Mouse (Mus musculus): ENCODE results near the gene Aoc1. TPM values are rescaled to one million over a fixed set of nuclear protein-coding genes. Genes with fewer than 3 reads are reported as not detected.

Aoc1 gene
- not detected in 2 replicates for polyA plus RNA-seq (2014; fragmentation: Nextera tagmentation; extraction: Ambion mirVana)

GRCm38 (mm10) chr6:48872596-48872995 is at the start of gene Aoc1:
Gene Aoc1, plus strand, starts transcription at chr6:48872896.
- H3K36me3 ChIP-seq (replicated peaks; ENCODE audit: control insufficient read depth, insufficient read depth), result no peaks in the 10 kb centered on the region
- DNase-seq (ENCODE audit: low spot score) (no peak), ATAC-seq (ENCODE audit: low FRiP score) (no peak)
- no peaks in the 10 kb centered on the region for H3K27me3 ChIP-seq (ENCODE audit: control insufficient read depth, insufficient read depth, low read length)
- no peak within 1 kb of the TSS for H3K27ac ChIP-seq
- H3K4me1 ChIP-seq (replicated peaks; ENCODE audit: control insufficient read depth, insufficient read depth, low read length), result no peaks in the 10 kb centered on the region
- H3K9me3 ChIP-seq (ENCODE audit: control insufficient read depth, low read length), result no peaks in the 10 kb centered on the region
- WGBS, result 88% methylated on average over 5 of the region's 5 CpGs
- no peak within 1 kb of the TSS for H3K4me2 ChIP-seq (replicated peaks)
- H3K4me3 ChIP-seq (replicated peaks; ENCODE audit: low read length), result no peak within 1 kb of the TSS
- H3K9ac ChIP-seq, result no peak within 1 kb of the TSS

- Histone ChIP-seq H3K4me3 (replicated peaks; ENCODE audit: low read length) (no peak overlapping the region), H3K9me3 (ENCODE audit: control insufficient read depth, low read length) (no peaks in the 10 kb centered on the region), H3K4me1 (replicated peaks; ENCODE audit: control insufficient read depth, insufficient read depth, low read length) (no peaks in the 10 kb centered on the region), H3K36me3 (replicated peaks; ENCODE audit: control insufficient read depth, insufficient read depth) (no peaks in the 10 kb centered on the region), H3K27me3 (ENCODE audit: control insufficient read depth, insufficient read depth, low read length) (no peaks in the 10 kb centered on the region), H3K27ac (no peak overlapping the region), H3K4me2 (replicated peaks) (no peak overlapping the region), H3K9ac (no peak overlapping the region)
- ATAC-seq (ENCODE audit: low FRiP score) (no peak), DNase-seq (ENCODE audit: low spot score) (no peak)
- 66% methylated on average over 7 of the region's 7 CpGs for WGBS
Observed at GRCm38 (mm10) chr6:48825016-48825415, 47.7 kb upstream of the Aoc1 start.

DNA sequence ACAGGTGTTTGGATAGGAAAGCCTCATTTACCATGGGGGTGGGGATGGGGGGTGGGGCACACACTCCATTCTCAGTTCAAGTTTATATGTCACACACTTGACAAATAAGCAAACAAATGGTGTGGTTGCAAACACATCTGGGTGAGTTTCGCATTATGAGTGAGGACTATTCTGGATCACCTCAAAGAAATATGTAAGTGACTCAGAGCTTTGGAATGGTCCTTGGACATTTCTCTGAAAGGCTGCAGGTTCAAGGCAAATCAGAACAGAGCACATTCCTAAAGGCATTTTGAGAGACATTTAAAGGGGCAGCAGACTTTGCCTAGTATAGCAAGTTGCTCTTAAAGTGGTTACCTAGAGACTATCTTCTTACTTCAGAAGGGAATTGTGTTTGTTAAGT is 43.7 kb upstream of the Aoc1 start:
- Histone ChIP-seq H3K9me3 (ENCODE audit: control insufficient read depth, low read length) (no peaks in the 10 kb centered on the region), H3K4me1 (replicated peaks; ENCODE audit: control insufficient read depth, insufficient read depth, low read length) (no peaks in the 10 kb centered on the region), H3K4me3 (replicated peaks; ENCODE audit: low read length) (no peak overlapping the region), H3K27me3 (ENCODE audit: control insufficient read depth, insufficient read depth, low read length) (no peaks in the 10 kb centered on the region), H3K27ac (no peak overlapping the region), H3K36me3 (replicated peaks; ENCODE audit: control insufficient read depth, insufficient read depth) (peaks cover 12% of the 10 kb centered on the region), H3K9ac (no peak overlapping the region), H3K4me2 (replicated peaks) (no peak overlapping the region)
- WGBS, result 92% methylated on average over 1 of the region's 1 CpGs
- DNase-seq (ENCODE audit: low spot score) (no peak), ATAC-seq (ENCODE audit: low FRiP score) (no peak)

DNA sequence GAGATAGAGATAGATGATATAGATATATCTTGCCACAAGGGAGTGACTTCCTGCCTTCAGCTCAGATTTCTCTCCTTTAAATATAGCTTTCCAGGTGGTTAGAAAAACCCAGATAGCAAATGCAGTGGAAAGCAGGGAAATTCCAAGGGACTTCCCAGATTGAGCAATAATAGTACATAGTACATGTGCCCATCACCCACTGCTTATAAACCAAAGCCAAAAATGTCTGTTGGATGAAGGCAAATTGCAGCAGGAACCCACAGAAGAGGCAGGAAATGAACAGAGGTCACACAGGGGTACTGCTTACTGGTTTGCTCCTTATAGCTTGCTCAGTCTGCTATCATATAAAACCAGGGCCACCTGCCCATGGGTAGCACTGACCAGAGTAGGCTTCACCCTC is 43.0 kb upstream of the Aoc1 start:
- Histone ChIP-seq H3K36me3 (replicated peaks; ENCODE audit: control insufficient read depth, insufficient read depth) (peaks cover 17% of the 10 kb centered on the region), H3K9me3 (ENCODE audit: control insufficient read depth, low read length) (no peaks in the 10 kb centered on the region), H3K4me1 (replicated peaks; ENCODE audit: control insufficient read depth, insufficient read depth, low read length) (no peaks in the 10 kb centered on the region), H3K9ac (no peak overlapping the region), H3K27ac (no peak overlapping the region), H3K27me3 (ENCODE audit: control insufficient read depth, insufficient read depth, low read length) (no peaks in the 10 kb centered on the region), H3K4me3 (replicated peaks; ENCODE audit: low read length) (no peak overlapping the region), H3K4me2 (replicated peaks) (no peak overlapping the region)
- DNase-seq (ENCODE audit: low spot score), result no peak
- ATAC-seq (ENCODE audit: low FRiP score), result no peak

- Histone ChIP-seq H3K9me3 (ENCODE audit: control insufficient read depth, low read length) (no peaks in the 10 kb centered on the region), H3K36me3 (replicated peaks; ENCODE audit: control insufficient read depth, insufficient read depth) (peaks cover 17% of the 10 kb centered on the region), H3K27me3 (ENCODE audit: control insufficient read depth, insufficient read depth, low read length) (no peaks in the 10 kb centered on the region), H3K4me2 (replicated peaks) (no peak overlapping the region), H3K4me3 (replicated peaks; ENCODE audit: low read length) (no peak overlapping the region), H3K27ac (no peak overlapping the region), H3K4me1 (replicated peaks; ENCODE audit: control insufficient read depth, insufficient read depth, low read length) (no peaks in the 10 kb centered on the region), H3K9ac (no peak overlapping the region)
- ATAC-seq (ENCODE audit: low FRiP score), result no peak
- 73% methylated on average over 1 of the region's 1 CpGs for WGBS
- no peak for DNase-seq (ENCODE audit: low spot score)
Observed at GRCm38 (mm10) chr6:48830241-48830640, 42.5 kb upstream of the Aoc1 start.

GRCm38 (mm10) chr6:48831141-48831540 is 41.6 kb upstream of the Aoc1 start:
- Histone ChIP-seq H3K27ac (no peak overlapping the region), H3K4me3 (replicated peaks; ENCODE audit: low read length) (no peak overlapping the region), H3K4me2 (replicated peaks) (no peak overlapping the region), H3K4me1 (replicated peaks; ENCODE audit: control insufficient read depth, insufficient read depth, low read length) (no peaks in the 10 kb centered on the region), H3K9me3 (ENCODE audit: control insufficient read depth, low read length) (no peaks in the 10 kb centered on the region), H3K27me3 (ENCODE audit: control insufficient read depth, insufficient read depth, low read length) (no peaks in the 10 kb centered on the region), H3K36me3 (replicated peaks; ENCODE audit: control insufficient read depth, insufficient read depth) (peaks cover 25% of the 10 kb centered on the region), H3K9ac (no peak overlapping the region)
- 80% methylated on average over 5 of the region's 5 CpGs for WGBS
- ATAC-seq (ENCODE audit: low FRiP score), result no peak
- no peak for DNase-seq (ENCODE audit: low spot score)

- 94% methylated on average over 1 of the region's 1 CpGs for WGBS
- no peak for DNase-seq (ENCODE audit: low spot score)
Observed at GRCm38 (mm10) chr6:48832426-48832825, 40.3 kb upstream of the Aoc1 start.

GRCm38 (mm10) chr6:48833515-48833914 is 39.2 kb upstream of the Aoc1 start:
- no peaks in the 10 kb centered on the region for H3K27me3 ChIP-seq (ENCODE audit: control insufficient read depth, insufficient read depth, low read length)
- ATAC-seq (ENCODE audit: low FRiP score) (no peak), DNase-seq (ENCODE audit: low spot score) (no peak)
- no peak overlapping the region for H3K27ac ChIP-seq
- H3K9me3 ChIP-seq (ENCODE audit: control insufficient read depth, low read length), result no peaks in the 10 kb centered on the region
- H3K4me1 ChIP-seq (replicated peaks; ENCODE audit: control insufficient read depth, insufficient read depth, low read length), result no peaks in the 10 kb centered on the region
- H3K4me3 ChIP-seq (replicated peaks; ENCODE audit: low read length), result no peak overlapping the region
- no peak overlapping the region for H3K4me2 ChIP-seq (replicated peaks)
- H3K36me3 ChIP-seq (replicated peaks; ENCODE audit: control insufficient read depth, insufficient read depth), result peaks cover 25% of the 10 kb centered on the region
- 95% methylated on average over 4 of the region's 4 CpGs for WGBS
- H3K9ac ChIP-seq, result no peak overlapping the region

More at GRCm38 (mm10) chr6:48832426-48832825, 40.3 kb upstream of the Aoc1 start:
- Histone ChIP-seq H3K9me3 (ENCODE audit: control insufficient read depth, low read length) (no peaks in the 10 kb centered on the region), H3K36me3 (replicated peaks; ENCODE audit: control insufficient read depth, insufficient read depth) (peaks cover 25% of the 10 kb centered on the region), H3K9ac (no peak overlapping the region), H3K4me1 (replicated peaks; ENCODE audit: control insufficient read depth, insufficient read depth, low read length) (no peaks in the 10 kb centered on the region), H3K4me3 (replicated peaks; ENCODE audit: low read length) (no peak overlapping the region), H3K27me3 (ENCODE audit: control insufficient read depth, insufficient read depth, low read length) (no peaks in the 10 kb centered on the region), H3K27ac (no peak overlapping the region), H3K4me2 (replicated peaks) (no peak overlapping the region)
- ATAC-seq (ENCODE audit: low FRiP score), result no peak

DNA sequence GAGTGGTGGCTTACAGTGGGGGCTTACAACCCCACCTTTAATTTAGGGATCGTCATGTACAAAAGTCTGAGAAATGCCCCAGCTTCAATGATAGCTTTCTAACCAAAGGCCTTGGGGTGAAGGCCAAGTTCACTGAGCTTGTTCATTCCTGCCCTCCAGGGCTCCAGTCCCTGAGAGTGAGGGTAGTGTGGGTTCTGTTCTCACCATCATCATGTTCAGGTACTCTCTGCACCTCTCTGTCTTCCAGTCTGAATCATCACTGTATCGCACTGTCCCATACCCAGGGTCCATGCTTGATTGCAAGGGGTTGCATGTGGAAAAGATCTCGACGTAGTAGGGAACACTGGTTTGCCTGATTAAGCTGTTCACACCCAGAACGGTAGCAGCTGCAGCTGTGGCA is 37.5 kb upstream of the Aoc1 start:
- ATAC-seq (ENCODE audit: low FRiP score) (no peak), DNase-seq (ENCODE audit: low spot score) (no peak)
- H3K9me3 ChIP-seq (ENCODE audit: control insufficient read depth, low read length), result no peaks in the 10 kb centered on the region
- no peak overlapping the region for H3K27ac ChIP-seq
- no peak overlapping the region for H3K4me2 ChIP-seq (replicated peaks)
- H3K9ac ChIP-seq, result no peak overlapping the region
- H3K4me3 ChIP-seq (replicated peaks; ENCODE audit: low read length), result no peak overlapping the region
- peaks cover 25% of the 10 kb centered on the region for H3K36me3 ChIP-seq (replicated peaks; ENCODE audit: control insufficient read depth, insufficient read depth)
- no peaks in the 10 kb centered on the region for H3K27me3 ChIP-seq (ENCODE audit: control insufficient read depth, insufficient read depth, low read length)
- peaks cover 11% of the 10 kb centered on the region for H3K4me1 ChIP-seq (replicated peaks; ENCODE audit: control insufficient read depth, insufficient read depth, low read length)
- 88% methylated on average over 5 of the region's 5 CpGs for WGBS

GRCm38 (mm10) chr6:48836146-48836545 is 36.5 kb upstream of the Aoc1 start:
- DNase-seq (ENCODE audit: low spot score), result no peak
- WGBS, result 92% methylated on average over 5 of the region's 5 CpGs
- Histone ChIP-seq H3K27me3 (ENCODE audit: control insufficient read depth, insufficient read depth, low read length) (no peaks in the 10 kb centered on the region), H3K4me2 (replicated peaks) (no peak overlapping the region), H3K27ac (no peak overlapping the region), H3K4me1 (replicated peaks; ENCODE audit: control insufficient read depth, insufficient read depth, low read length) (peaks cover 20% of the 10 kb centered on the region), H3K4me3 (replicated peaks; ENCODE audit: low read length) (no peak overlapping the region), H3K9me3 (ENCODE audit: control insufficient read depth, low read length) (no peaks in the 10 kb centered on the region), H3K9ac (no peak overlapping the region), H3K36me3 (replicated peaks; ENCODE audit: control insufficient read depth, insufficient read depth) (peaks cover 25% of the 10 kb centered on the region)
- no peak for ATAC-seq (ENCODE audit: low FRiP score)
